Mouse (Mus musculus): ENCODE measurements around the gene Cers1. TPM values are rescaled to one million over a fixed set of nuclear protein-coding genes. Genes with fewer than 3 reads are reported as not detected.
A peak's percentile ranks its signal among the peaks of the same experiment; 100 is the strongest.

The Cers1 gene
- polyA plus RNA-seq, 1 experiment = 2.7 TPM

- H3K4me3 ChIP-seq (replicated peaks; ENCODE audit: extremely low read depth, low read depth, low read length) = no peak overlapping the region
- WGBS = 1% methylated on average over 53 of the region's 53 CpGs
- peak; percentile 75 for DNase-seq
- H3K4me1 ChIP-seq (ENCODE audit: control insufficient read depth, insufficient read depth, low read length) = peaks cover 3% of the 10 kb centered on the region; the same call in 1 of the 2 replicates
- TF ChIP-seq POLR2A (IDR thresholded peaks at IDR 0.05; ENCODE audit: borderline replicate concordance, extremely low read depth, low read depth, low read length) (no peak), CTCF (IDR thresholded peaks at IDR 0.05; ENCODE audit: insufficient read depth, low read length) (no peak)
Measured at GRCm38 (mm10) chr8:70374318-70374927, 58.8 kb downstream of the Cers1 start.

- Histone ChIP-seq H3K4me3 (replicated peaks; ENCODE audit: extremely low read depth, low read depth, low read length) (no peak overlapping the region), H3K4me1 (ENCODE audit: control insufficient read depth, insufficient read depth, low read length) (peaks cover 3% of the 10 kb centered on the region; the same call in 1 of the 2 replicates)
- peak; percentile 24 for DNase-seq
- 6% methylated on average over 35 of the region's 35 CpGs for WGBS
- no peak for TF ChIP-seq POLR2A (IDR thresholded peaks at IDR 0.05; ENCODE audit: borderline replicate concordance, extremely low read depth, low read depth, low read length)
- no peak for TF ChIP-seq CTCF (IDR thresholded peaks at IDR 0.05; ENCODE audit: insufficient read depth, low read length)
Measured at GRCm38 (mm10) chr8:70375212-70375859, 59.8 kb downstream of the Cers1 start.

DNA sequence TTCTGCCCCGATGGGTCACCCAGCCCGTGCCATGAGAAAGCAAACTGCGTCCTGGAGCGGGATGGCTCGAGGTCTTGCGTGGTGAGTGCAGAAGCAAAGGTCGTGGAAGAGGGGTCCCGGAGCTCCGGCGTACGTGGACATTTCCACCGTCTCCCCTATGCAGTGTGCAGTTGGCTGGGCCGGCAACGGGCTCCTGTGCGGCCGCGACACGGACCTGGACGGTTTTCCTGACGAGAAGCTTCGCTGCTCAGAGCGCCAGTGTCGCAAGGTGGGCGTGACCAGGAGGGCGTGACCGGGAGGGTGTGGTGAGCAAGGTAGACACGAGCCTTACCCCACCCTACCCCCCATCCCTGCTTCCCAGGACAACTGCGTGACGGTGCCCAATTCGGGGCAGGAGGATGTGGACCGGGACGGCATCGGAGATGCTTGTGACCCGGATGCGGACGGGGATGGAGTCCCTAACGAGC, 60.7 kb downstream of the Cers1 start:
- Histone ChIP-seq H3K4me3 (replicated peaks; ENCODE audit: extremely low read depth, low read depth, low read length) (no peak overlapping the region), H3K4me1 (ENCODE audit: control insufficient read depth, insufficient read depth, low read length) (peaks cover 3% of the 10 kb centered on the region; the same call in 1 of the 2 replicates)
- no peak for DNase-seq
- TF ChIP-seq CTCF (IDR thresholded peaks at IDR 0.05; ENCODE audit: insufficient read depth, low read length) = no peak
- TF ChIP-seq POLR2A (IDR thresholded peaks at IDR 0.05; ENCODE audit: borderline replicate concordance, extremely low read depth, low read depth, low read length) = no peak
- WGBS = 5% methylated on average over 37 of the region's 37 CpGs

DNA sequence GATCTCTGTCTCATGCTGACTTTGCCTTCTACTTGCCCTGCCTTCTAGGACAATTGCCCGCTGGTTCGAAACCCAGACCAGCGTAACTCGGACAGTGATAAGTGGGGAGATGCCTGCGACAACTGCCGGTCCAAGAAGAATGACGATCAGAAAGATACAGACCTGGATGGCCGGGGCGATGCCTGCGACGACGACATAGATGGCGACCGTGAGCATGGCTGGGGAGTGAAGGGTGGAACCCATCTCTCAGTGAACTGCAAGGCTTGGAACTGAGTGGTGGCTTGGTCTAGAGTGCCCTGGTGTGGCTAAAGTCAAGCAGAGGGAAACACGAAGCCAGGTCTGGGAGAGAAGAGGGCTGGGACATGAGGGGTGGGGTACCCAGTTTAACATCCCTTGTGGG, 61.5 kb downstream of the Cers1 start:
- H3K4me3 ChIP-seq (replicated peaks; ENCODE audit: extremely low read depth, low read depth, low read length) = no peak overlapping the region
- 20% methylated on average over 15 of the region's 15 CpGs for WGBS

DNA sequence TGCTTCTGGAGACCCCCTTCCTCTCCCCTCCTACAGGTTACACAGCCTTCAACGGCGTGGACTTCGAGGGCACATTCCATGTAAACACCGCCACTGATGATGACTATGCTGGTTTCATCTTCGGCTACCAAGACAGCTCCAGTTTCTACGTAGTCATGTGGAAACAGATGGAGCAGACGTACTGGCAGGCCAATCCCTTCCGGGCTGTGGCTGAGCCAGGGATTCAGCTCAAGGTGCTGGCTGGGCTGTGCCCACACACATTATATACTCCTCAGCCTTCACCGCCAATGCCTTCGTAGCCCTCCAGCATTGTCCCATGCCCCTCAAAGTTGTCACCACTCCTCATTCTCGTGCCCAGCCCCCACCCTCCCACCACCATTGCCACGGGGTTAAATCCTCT, 64.5 kb downstream of the Cers1 start:
- 80% methylated on average over 12 of the region's 12 CpGs for WGBS
- DNase-seq = no peak
- no peak for TF ChIP-seq POLR2A (IDR thresholded peaks at IDR 0.05; ENCODE audit: borderline replicate concordance, extremely low read depth, low read depth, low read length)
- no peak for TF ChIP-seq CTCF (IDR thresholded peaks at IDR 0.05; ENCODE audit: insufficient read depth, low read length)
- Histone ChIP-seq H3K4me1 (ENCODE audit: control insufficient read depth, insufficient read depth, low read length) (no peaks in the 10 kb centered on the region; the same call in 1 of the 2 replicates), H3K4me3 (replicated peaks; ENCODE audit: extremely low read depth, low read depth, low read length) (no peak overlapping the region)

More for the DNA sequence above, 61.5 kb downstream of the Cers1 start:
- no peak for TF ChIP-seq CTCF (IDR thresholded peaks at IDR 0.05; ENCODE audit: insufficient read depth, low read length)
- TF ChIP-seq POLR2A (IDR thresholded peaks at IDR 0.05; ENCODE audit: borderline replicate concordance, extremely low read depth, low read depth, low read length) = no peak
- peaks cover 3% of the 10 kb centered on the region; the same call in 1 of the 2 replicates for H3K4me1 ChIP-seq (ENCODE audit: control insufficient read depth, insufficient read depth, low read length)
- DNase-seq = no peak

Other genes with a start within 250 kb of the Cers1 start
- 7.2 and 7.4 TPM in 2 replicates for gene Tm6sf2, start 242.9 kb upstream of the Cers1 start, polyA plus RNA-seq (2012; rRNA removed)
- gene Hapln4, start 232.3 kb upstream of the Cers1 start, polyA plus RNA-seq (2012; rRNA removed) = 0.07 and 0.11 TPM in 2 replicates
- gene Ncan, start 194.9 kb upstream of the Cers1 start, polyA plus RNA-seq (2012; rRNA removed) = 0.10 and 0.15 TPM in 2 replicates
- gene Nr2c2ap, start 184.4 kb upstream of the Cers1 start, polyA plus RNA-seq (2012; rRNA removed) = 10.7 and 14.6 TPM in 2 replicates
- 19.0 and 28.6 TPM in 2 replicates for gene Rfxank, start 176.6 kb upstream of the Cers1 start, polyA plus RNA-seq (2012; rRNA removed)
- gene Borcs8, start 176.3 kb upstream of the Cers1 start, polyA plus RNA-seq (2012; rRNA removed) = 76.5 and 79.0 TPM in 2 replicates
- 0.31 and 0.50 TPM in 2 replicates for gene Mef2b, start 176.1 kb upstream of the Cers1 start, polyA plus RNA-seq (2012; rRNA removed)
- gene Tmem161a, start 143.4 kb upstream of the Cers1 start, polyA plus RNA-seq (2012; rRNA removed) = 101 and 105 TPM in 2 replicates
- gene Slc25a42, start 103.5 kb upstream of the Cers1 start, polyA plus RNA-seq (2012; rRNA removed) = 26.9 and 29.6 TPM in 2 replicates
- gene Sugp2, start 81.5 kb upstream of the Cers1 start, polyA plus RNA-seq (2012; rRNA removed) = 26.6 and 31.0 TPM in 2 replicates
- 14.5 and 15.1 TPM in 2 replicates for gene Armc6, start 81.3 kb upstream of the Cers1 start, polyA plus RNA-seq (2012; rRNA removed)
- 75.0 and 111 TPM in 2 replicates for gene Homer3, start 32.9 kb upstream of the Cers1 start, polyA plus RNA-seq (2012; rRNA removed)
- gene Ddx49, start 13.3 kb upstream of the Cers1 start, polyA plus RNA-seq (2012; rRNA removed) = 37.2 and 43.0 TPM in 2 replicates
- gene Cope, start 13.3 kb upstream of the Cers1 start, polyA plus RNA-seq (2012; rRNA removed) = 308 and 342 TPM in 2 replicates
- gene Gdf1, start 14.0 kb downstream of the Cers1 start, polyA plus RNA-seq (2012; rRNA removed) = 1.1 and 1.5 TPM in 2 replicates
- 35.8 and 36.7 TPM in 2 replicates for gene Upf1, start 37.5 kb downstream of the Cers1 start, polyA plus RNA-seq (2012; rRNA removed)
- gene Comp, start 57.8 kb downstream of the Cers1 start, polyA plus RNA-seq (2012; rRNA removed) = 0.51 and 1.3 TPM in 2 replicates
- 18.7 and 20.4 TPM in 2 replicates for gene Crtc1, start 123.8 kb downstream of the Cers1 start, polyA plus RNA-seq (2012; rRNA removed)
- 51.3 and 57.2 TPM in 2 replicates for gene Klhl26, start 161.2 kb downstream of the Cers1 start, polyA plus RNA-seq (2012; rRNA removed)
- gene Tmem59l, start 171.6 kb downstream of the Cers1 start, polyA plus RNA-seq (2012; rRNA removed) = 10.5 and 12.2 TPM in 2 replicates
- 27.7 and 34.3 TPM in 2 replicates for gene Crlf1, start 177.4 kb downstream of the Cers1 start, polyA plus RNA-seq (2012; rRNA removed)
- gene Rex1bd, start 191.0 kb downstream of the Cers1 start, polyA plus RNA-seq (2012; rRNA removed) = 145 and 178 TPM in 2 replicates
- gene Uba52, start 195.0 kb downstream of the Cers1 start, polyA plus RNA-seq (2012; rRNA removed) = 370 and 371 TPM in 2 replicates
- gene Fkbp8, start 211.9 kb downstream of the Cers1 start, polyA plus RNA-seq (2012; rRNA removed) = 361 and 369 TPM in 2 replicates
- gene Kxd1, start 212.2 kb downstream of the Cers1 start, polyA plus RNA-seq (2012; rRNA removed) = 48.7 and 54.6 TPM in 2 replicates
- 29.6 and 32.9 TPM in 2 replicates for gene Ell, start 223.7 kb downstream of the Cers1 start, polyA plus RNA-seq (2012; rRNA removed)